Mouse (Mus musculus) lung, postnatal 0 days (tissue): ENCODE results near the gene Apc2.

Experiments
- CTCF ChIP-seq: IDR thresholded peaks from 2 replicates; pipeline ENCODE4 v1.5.1; 2016; ENCODE audit warnings: antibody characterized with exemption, mild to moderate bottlenecking
- EP300 ChIP-seq: IDR thresholded peaks from 2 replicates; pipeline ENCODE4 v1.6.1; 2016; ENCODE audit warnings: antibody characterized with exemption, mild to moderate bottlenecking, control low read depth

DNA sequence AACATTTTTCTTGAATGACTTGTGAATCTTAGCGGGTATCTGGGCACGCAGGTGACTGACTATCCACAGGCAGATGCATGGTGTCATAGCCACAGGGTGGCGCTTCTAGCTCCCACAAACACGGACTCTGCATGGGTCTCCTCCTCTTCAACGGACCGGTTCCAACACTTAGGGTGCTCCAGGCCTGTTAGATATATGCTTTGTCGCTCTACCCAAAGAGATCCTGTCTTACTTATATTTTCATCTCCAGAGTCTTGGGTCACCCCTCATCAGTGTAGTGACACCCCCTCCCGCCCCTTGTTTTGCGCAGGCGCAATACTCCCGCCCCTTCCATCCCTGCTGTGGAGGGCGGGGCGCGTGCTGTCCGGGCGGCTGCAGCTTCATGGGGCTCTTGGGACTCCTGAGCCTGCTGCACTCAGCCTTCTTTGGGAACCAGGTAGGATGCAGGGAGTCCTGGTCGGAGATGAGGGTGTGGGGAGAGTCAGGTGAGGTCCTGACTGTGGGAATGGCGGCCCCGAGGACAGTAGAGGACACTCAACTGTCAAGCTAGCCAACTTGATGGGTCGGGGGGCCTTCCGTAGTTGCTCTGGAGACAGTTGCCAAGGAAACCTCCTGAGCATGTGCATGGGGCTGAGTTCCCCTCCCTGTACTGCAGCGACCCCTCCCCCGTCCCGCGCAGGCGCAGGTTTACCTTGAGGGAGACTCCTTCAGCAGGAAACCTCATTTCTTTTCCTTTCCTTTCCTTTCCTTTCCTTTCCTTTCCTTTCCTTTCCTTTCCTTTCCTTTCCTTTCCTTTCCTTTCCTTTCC lies at the start of gene Apc2:
- TF ChIP-seq CTCF (peak; percentile 80), EP300 (no peak)
